Mouse (Mus musculus): Measurements from ENCODE around the gene Fam151a. TPM values are rescaled to one million over a fixed set of nuclear protein-coding genes. Genes with fewer than 3 reads are reported as not detected.
"Not testable (repeated sequence)": the region's sequence is repeated elsewhere in the genome, so short reads cannot be mapped to it uniquely, and the experiment has no call there.

The Fam151a gene
- polyA plus RNA-seq, 1 experiment from 2014 or later, result not detected

GRCm38 (mm10) chr4:106783137-106783536 is 49.4 kb downstream of the Fam151a start:
- WGBS, result 84% methylated on average over 10 of the region's 10 CpGs
- no peak for DNase-seq (ENCODE audit: low spot score)
- Histone ChIP-seq H3K27me3 (ENCODE audit: low read depth, poor library complexity, severe bottlenecking) (peaks cover 5% of the 10 kb centered on the region), H3K9me3 (replicated peaks) (no peaks in the 10 kb centered on the region), H3K4me3 (no peak overlapping the region), H3K27ac (replicated peaks) (no peak overlapping the region), H3K4me1 (peaks cover 84% of the 10 kb centered on the region), H3K36me3 (no peaks in the 10 kb centered on the region)

DNA sequence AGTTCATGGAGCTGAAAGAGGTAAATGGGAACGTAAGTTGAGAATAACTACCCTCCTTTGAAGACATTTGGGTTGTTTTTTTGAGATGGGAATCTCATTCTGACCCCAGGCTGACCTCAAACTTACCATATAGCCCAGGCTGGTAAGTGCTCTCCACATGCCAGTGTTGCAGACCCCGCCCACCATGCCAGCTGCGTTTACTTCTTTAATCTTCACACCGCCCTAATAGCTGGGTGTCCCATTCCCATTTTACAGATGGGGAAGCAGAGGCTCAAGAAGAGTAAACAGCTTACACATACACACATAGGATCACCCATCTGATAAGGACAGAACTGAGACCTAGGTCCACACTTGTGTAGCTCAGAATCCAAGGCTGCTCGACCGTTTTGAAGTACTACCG is 51.1 kb downstream of the Fam151a start:
- H3K27ac ChIP-seq (replicated peaks), result peak overlapping the region; percentile 87; the same call in 1 of the 2 replicates
- no peak overlapping the region for H3K4me3 ChIP-seq
- H3K36me3 ChIP-seq, result no peaks in the 10 kb centered on the region
- H3K4me1 ChIP-seq, result peaks cover 71% of the 10 kb centered on the region
- 93% methylated on average over 7 of the region's 7 CpGs for WGBS
- no peak for DNase-seq (ENCODE audit: low spot score)
- peaks cover 5% of the 10 kb centered on the region for H3K27me3 ChIP-seq (ENCODE audit: low read depth, poor library complexity, severe bottlenecking)
- H3K9me3 ChIP-seq (replicated peaks), result no peaks in the 10 kb centered on the region

DNA sequence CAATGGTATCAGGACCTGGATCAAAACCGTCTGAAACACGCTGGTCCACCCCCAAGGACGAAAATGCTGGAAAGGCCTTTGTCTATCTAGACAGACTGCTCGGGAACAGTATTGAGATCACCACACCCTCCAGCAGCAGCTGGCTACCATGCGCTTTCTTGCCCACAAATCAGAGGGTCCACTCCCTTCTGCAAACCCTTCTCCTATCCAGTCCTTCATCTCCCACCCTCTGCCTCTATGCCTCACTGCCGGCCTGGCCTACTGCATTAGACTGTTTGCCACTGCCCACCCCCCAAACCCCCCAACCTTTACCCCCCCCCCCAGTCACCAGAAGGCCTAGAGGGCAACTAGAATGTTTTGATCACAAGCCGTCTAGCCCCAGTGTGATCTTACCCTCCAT is 51.7 kb downstream of the Fam151a start:
- Histone ChIP-seq H3K27me3 (ENCODE audit: low read depth, poor library complexity, severe bottlenecking) (peaks cover 5% of the 10 kb centered on the region), H3K36me3 (no peaks in the 10 kb centered on the region), H3K4me1 (peaks cover 67% of the 10 kb centered on the region), H3K9me3 (replicated peaks) (no peaks in the 10 kb centered on the region), H3K27ac (replicated peaks) (peak overlapping the region; percentile 87), H3K4me3 (no peak overlapping the region)
- 58% methylated on average over 7 of the region's 7 CpGs for WGBS
- DNase-seq (ENCODE audit: low spot score), result no peak

- peak; percentile 81 for DNase-seq (ENCODE audit: low spot score)
- peaks cover 5% of the 10 kb centered on the region for H3K27me3 ChIP-seq (ENCODE audit: low read depth, poor library complexity, severe bottlenecking)
- no peaks in the 10 kb centered on the region for H3K36me3 ChIP-seq
- WGBS, result 10% methylated on average over 5 of the region's 5 CpGs
- H3K4me1 ChIP-seq, result peaks cover 62% of the 10 kb centered on the region
- H3K27ac ChIP-seq (replicated peaks), result peak overlapping the region; percentile 87
- H3K9me3 ChIP-seq (replicated peaks), result no peaks in the 10 kb centered on the region
- H3K4me3 ChIP-seq, result 0 out of 2 replicates have a peak overlapping the region, but pooled peaks have one; percentile 5
Observed at GRCm38 (mm10) chr4:106785753-106786540, 52.3 kb downstream of the Fam151a start.

GRCm38 (mm10) chr4:106787830-106788229 is 54.1 kb downstream of the Fam151a start:
- WGBS, result 69% methylated on average over 7 of the region's 7 CpGs
- Histone ChIP-seq H3K9me3 (replicated peaks) (no peaks in the 10 kb centered on the region), H3K27me3 (ENCODE audit: low read depth, poor library complexity, severe bottlenecking) (peaks cover 5% of the 10 kb centered on the region; the same call in 1 of the 2 replicates), H3K36me3 (no peaks in the 10 kb centered on the region), H3K4me3 (no peak overlapping the region), H3K4me1 (peaks cover 58% of the 10 kb centered on the region), H3K27ac (replicated peaks) (peak overlapping the region; percentile 87)
- DNase-seq (ENCODE audit: low spot score), result peak; percentile 34

- Histone ChIP-seq H3K4me1 (peaks cover 53% of the 10 kb centered on the region), H3K36me3 (no peaks in the 10 kb centered on the region), H3K27ac (replicated peaks) (no peak overlapping the region), H3K27me3 (ENCODE audit: low read depth, poor library complexity, severe bottlenecking) (peaks cover 5% of the 10 kb centered on the region; the same call in 1 of the 2 replicates), H3K4me3 (no peak overlapping the region), H3K9me3 (replicated peaks) (no peaks in the 10 kb centered on the region)
- WGBS, result 85% methylated on average over 11 of the region's 11 CpGs
- no peak for DNase-seq (ENCODE audit: low spot score)
Observed at GRCm38 (mm10) chr4:106788627-106789026, 54.9 kb downstream of the Fam151a start.

DNA sequence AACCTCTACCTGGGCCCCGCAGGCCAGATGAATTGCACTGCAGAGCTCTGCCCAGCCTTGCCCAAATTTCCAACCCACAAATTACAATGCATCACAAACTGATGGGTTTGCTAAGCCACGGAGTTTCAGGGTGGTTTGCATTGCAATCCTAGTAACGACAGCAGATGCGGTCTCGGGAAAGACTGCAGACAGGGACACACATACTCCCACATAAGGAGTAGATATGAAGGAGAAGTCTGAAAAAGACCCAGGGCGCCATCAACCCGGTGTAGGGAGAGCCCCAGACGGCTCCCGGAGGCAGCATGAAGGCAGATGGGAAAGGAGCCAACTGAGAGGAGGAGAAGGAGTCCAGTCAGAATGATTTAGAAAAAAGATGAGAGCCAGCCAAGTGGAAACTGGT is 56.0 kb downstream of the Fam151a start:
- Histone ChIP-seq H3K27ac (replicated peaks) (no peak overlapping the region), H3K9me3 (replicated peaks) (no peaks in the 10 kb centered on the region)
- no peak for DNase-seq (ENCODE audit: low spot score)

DNA sequence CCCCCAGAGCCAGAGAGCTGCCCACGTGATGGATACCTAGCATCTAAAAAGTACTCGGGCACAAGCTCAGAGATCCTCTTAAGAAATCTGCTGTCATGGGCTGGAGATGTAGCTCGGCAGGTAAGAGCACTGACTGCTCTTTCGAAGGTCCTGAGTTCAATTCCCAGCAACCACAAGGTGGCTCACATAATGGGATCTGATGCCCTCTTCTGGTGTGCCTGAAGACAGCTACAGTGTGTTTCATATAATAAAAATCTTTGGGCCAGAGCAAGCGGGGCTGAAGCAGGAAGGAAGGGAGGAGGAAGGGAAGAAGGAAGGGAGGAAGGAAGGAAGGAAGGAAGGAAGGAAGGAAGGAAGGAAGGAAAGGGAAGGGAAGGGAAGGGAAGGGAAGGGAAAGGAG is 56.5 kb downstream of the Fam151a start:
- H3K36me3 ChIP-seq; H3K9me3 ChIP-seq (replicated peaks); H3K27ac ChIP-seq (replicated peaks); H3K4me3 ChIP-seq; H3K27me3 ChIP-seq (ENCODE audit: low read depth, poor library complexity, severe bottlenecking); DNase-seq (ENCODE audit: low spot score): not testable (repeated sequence)
- WGBS, result 88% methylated on average over 5 of the region's 5 CpGs
- H3K4me1 ChIP-seq, result peaks cover 41% of the 10 kb centered on the region

More for the DNA sequence above, 56.0 kb downstream of the Fam151a start:
- Histone ChIP-seq H3K27me3 (ENCODE audit: low read depth, poor library complexity, severe bottlenecking) (no peaks in the 10 kb centered on the region), H3K4me3 (no peak overlapping the region), H3K4me1 (peaks cover 46% of the 10 kb centered on the region), H3K36me3 (no peaks in the 10 kb centered on the region)
- WGBS, result 88% methylated on average over 9 of the region's 9 CpGs

GRCm38 (mm10) chr4:106790938-106791337 is 57.2 kb downstream of the Fam151a start:
- 88% methylated on average over 1 of the region's 1 CpGs for WGBS
- peaks cover 34% of the 10 kb centered on the region for H3K4me1 ChIP-seq
- no peaks in the 10 kb centered on the region for H3K27me3 ChIP-seq (ENCODE audit: low read depth, poor library complexity, severe bottlenecking)
- H3K9me3 ChIP-seq (replicated peaks), result no peaks in the 10 kb centered on the region
- H3K27ac ChIP-seq (replicated peaks), result no peak overlapping the region
- no peak overlapping the region for H3K4me3 ChIP-seq
- no peak for DNase-seq (ENCODE audit: low spot score)
- no peaks in the 10 kb centered on the region for H3K36me3 ChIP-seq

DNA sequence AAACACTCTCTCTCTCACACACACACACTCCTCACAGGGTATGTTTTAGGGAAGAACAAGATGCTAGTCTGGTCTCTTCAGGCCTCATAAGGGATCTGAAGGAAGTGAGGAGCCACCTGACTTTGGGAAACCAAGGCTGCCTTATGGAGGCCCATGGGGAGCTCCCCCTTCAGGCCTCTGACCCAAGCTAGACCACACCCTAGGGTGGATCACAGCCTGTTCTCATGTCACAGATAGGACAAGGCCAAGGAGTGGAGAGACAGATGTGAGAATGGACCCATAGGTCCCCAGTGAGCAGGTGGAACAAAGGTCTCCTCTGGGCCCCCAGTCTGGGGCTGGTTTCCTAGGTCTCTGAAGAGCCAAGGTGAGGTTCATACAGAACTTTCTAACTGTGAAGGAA is 58.6 kb downstream of the Fam151a start:
- Histone ChIP-seq H3K27ac (replicated peaks) (no peak overlapping the region), H3K4me3 (no peak overlapping the region), H3K36me3 (no peaks in the 10 kb centered on the region), H3K9me3 (replicated peaks) (no peaks in the 10 kb centered on the region), H3K27me3 (ENCODE audit: low read depth, poor library complexity, severe bottlenecking) (no peaks in the 10 kb centered on the region), H3K4me1 (peaks cover 21% of the 10 kb centered on the region)
- no peak for DNase-seq (ENCODE audit: low spot score)

GRCm38 (mm10) chr4:106793826-106794225 is 60.1 kb downstream of the Fam151a start:
- H3K4me1 ChIP-seq, result 0 out of 2 replicates have a peak, but pooled peaks cover 10% of the 10 kb centered on the region
- H3K36me3 ChIP-seq; DNase-seq (ENCODE audit: low spot score); H3K9me3 ChIP-seq (replicated peaks); H3K27ac ChIP-seq (replicated peaks); H3K27me3 ChIP-seq (ENCODE audit: low read depth, poor library complexity, severe bottlenecking); H3K4me3 ChIP-seq: not testable (repeated sequence)
- WGBS, result 94% methylated on average over 9 of the region's 9 CpGs

DNA sequence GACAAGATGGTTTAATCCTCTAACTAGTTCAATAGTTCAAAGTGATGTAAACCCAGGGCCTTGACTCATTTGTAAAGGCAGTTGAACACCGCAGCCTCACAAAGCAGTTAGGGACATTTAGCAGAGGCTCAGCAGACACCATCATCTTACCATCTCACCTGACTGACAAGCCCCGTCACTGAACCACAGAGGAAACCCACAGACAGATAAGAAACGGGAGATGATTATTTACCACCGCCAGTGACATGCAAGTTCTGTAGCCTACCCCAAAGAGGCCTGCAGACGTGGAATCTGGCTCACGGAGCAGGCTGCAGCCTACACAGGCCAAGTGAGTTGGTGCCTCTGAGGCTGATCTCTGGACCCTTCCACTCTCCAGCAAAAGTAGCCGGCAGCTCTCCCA is 60.6 kb downstream of the Fam151a start:
- Histone ChIP-seq H3K27ac (replicated peaks) (no peak overlapping the region), H3K4me1 (peaks cover 12% of the 10 kb centered on the region), H3K27me3 (ENCODE audit: low read depth, poor library complexity, severe bottlenecking) (peaks cover 9% of the 10 kb centered on the region; the same call in 1 of the 2 replicates), H3K36me3 (no peaks in the 10 kb centered on the region), H3K4me3 (no peak overlapping the region), H3K9me3 (replicated peaks) (no peaks in the 10 kb centered on the region)
- WGBS, result 93% methylated on average over 7 of the region's 7 CpGs
- DNase-seq (ENCODE audit: low spot score), result no peak

GRCm38 (mm10) chr4:106795289-106795688 is 61.6 kb downstream of the Fam151a start:
- Histone ChIP-seq H3K4me3 (no peak overlapping the region), H3K27ac (replicated peaks) (no peak overlapping the region), H3K27me3 (ENCODE audit: low read depth, poor library complexity, severe bottlenecking) (peaks cover 9% of the 10 kb centered on the region; the same call in 1 of the 2 replicates), H3K4me1 (peaks cover 19% of the 10 kb centered on the region), H3K9me3 (replicated peaks) (no peaks in the 10 kb centered on the region), H3K36me3 (no peaks in the 10 kb centered on the region)
- DNase-seq (ENCODE audit: low spot score), result no peak
- WGBS, result 92% methylated on average over 2 of the region's 2 CpGs
